Mouse (Mus musculus) heart, embryonic 11.5 days (tissue): ENCODE data around the gene Cdk4. TPM values are rescaled to one million over a fixed set of nuclear protein-coding genes. Genes with fewer than 3 reads are reported as not detected.

Experiments
- ATAC-seq: fragments of 200-750 bp; cut with Nextera tagmentation; replicated peaks from 2 replicates; pipeline ENCODE4 v1.8.0; 2017; ENCODE audit warnings: moderate library complexity; ENCODE audit not compliant: insufficient number of reproducible peaks, low FRiP score, low TSS enrichment
- H3K27ac ChIP-seq: fragments of 300-500 bp; sonication (generic); 2 replicates; pipeline ENCODE4 v1.5.1; 2014; ENCODE audit warnings: mild to moderate bottlenecking, low read depth, low read length
- H3K27me3 ChIP-seq: fragments of 300-500 bp; sonication (generic); 2 replicates; pipeline ENCODE4 v1.6.1; 2014; ENCODE audit warnings: mild to moderate bottlenecking, low read length, mixed read lengths; ENCODE audit not compliant: control insufficient read depth, insufficient read depth
- H3K36me3 ChIP-seq: fragments of 300-500 bp; sonication (generic); 2 replicates; pipeline ENCODE4 v1.6.1; 2014; ENCODE audit warnings: mild to moderate bottlenecking, low read length, moderate library complexity, mixed read lengths; ENCODE audit not compliant: control insufficient read depth, insufficient read depth
- H3K4me1 ChIP-seq: fragments of 300-500 bp; sonication (generic); 2 replicates; pipeline ENCODE4 v1.6.1; 2014; ENCODE audit warnings: low read length; ENCODE audit not compliant: control insufficient read depth, insufficient read depth
- H3K4me2 ChIP-seq: fragments of 300-500 bp; sonication (generic); 2 replicates; pipeline ENCODE4 v1.6.1; 2014; ENCODE audit warnings: mild to moderate bottlenecking, moderate library complexity
- H3K4me3 ChIP-seq: fragments of 300-500 bp; sonication (generic); 2 replicates; pipeline ENCODE4 v1.5.1; 2014; ENCODE audit warnings: low read depth, low read length
- H3K9ac ChIP-seq: fragments of 300-500 bp; sonication (generic); 2 replicates; pipeline ENCODE4 v1.6.1; 2014; ENCODE audit warnings: mild to moderate bottlenecking, low read depth, low read length, moderate library complexity
- H3K9me3 ChIP-seq: fragments of 300-500 bp; sonication (generic); replicated peaks from 2 replicates; pipeline ENCODE4 v1.6.1; 2016; ENCODE audit warnings: low read length; ENCODE audit not compliant: control insufficient read depth
- WGBS: fragments of 180-500 bp; shearing (Covaris S2); extraction: QIAGEN DNeasy Blood & Tissue Kit; methylation state at CpG from one replicate; pipeline ENCODE4 v1.1.7; 2014; ENCODE audit not compliant: insufficient replicate concordance; 5-methylcytosine and 5-hydroxymethylcytosine counted together
- polyA plus RNA-seq: library from polyadenylated mRNA; unstranded; fragments of >200 nt; fragmentation: Nextera tagmentation; extraction: Ambion mirVana; gene quantifications from 2 replicates; pipeline ENCODE4 v1.2.1, GENCODE M21; 2014

Gene Cdk4
- polyA plus RNA-seq, 1 experiment from 2014 or later, result 1,452 TPM

GRCm38 (mm10) chr10:127111001-127111887 lies 47.9 kb downstream of the Cdk4 start:
- no peak overlapping the region for H3K27ac ChIP-seq
- no peak for ATAC-seq
- 88% methylated on average over 15 of the region's 15 CpGs for WGBS
- H3K9ac ChIP-seq, result no peak overlapping the region
- H3K4me1 ChIP-seq, result no peaks in the 10 kb centered on the region
- no peaks in the 10 kb centered on the region for H3K9me3 ChIP-seq
- H3K27me3 ChIP-seq, result no peaks in the 10 kb centered on the region
- peaks cover 8% of the 10 kb centered on the region for H3K36me3 ChIP-seq
- no peak overlapping the region for H3K4me3 ChIP-seq
- H3K4me2 ChIP-seq, result no peak overlapping the region

GRCm38 (mm10) chr10:127114408-127114807 lies 51.1 kb downstream of the Cdk4 start:
- Histone ChIP-seq H3K36me3 (peaks cover 19% of the 10 kb centered on the region), H3K9ac (no peak overlapping the region), H3K4me3 (no peak overlapping the region), H3K4me2 (no peak overlapping the region), H3K27me3 (no peaks in the 10 kb centered on the region), H3K4me1 (no peaks in the 10 kb centered on the region), H3K9me3 (no peaks in the 10 kb centered on the region), H3K27ac (no peak overlapping the region)
- 91% methylated on average over 11 of the region's 11 CpGs for WGBS
- no peak for ATAC-seq

- Histone ChIP-seq H3K4me3 (no peak overlapping the region), H3K4me2 (no peak overlapping the region), H3K4me1 (no peaks in the 10 kb centered on the region), H3K36me3 (peaks cover 19% of the 10 kb centered on the region), H3K27ac (no peak overlapping the region), H3K9ac (no peak overlapping the region), H3K9me3 (no peaks in the 10 kb centered on the region), H3K27me3 (no peaks in the 10 kb centered on the region)
- 64% methylated on average over 2 of the region's 2 CpGs for WGBS
- no peak for ATAC-seq
Measured at GRCm38 (mm10) chr10:127115068-127115467, 51.7 kb downstream of the Cdk4 start.

Other genes with a start within 250 kb of the Cdk4 start
- gene Atp23, start 162.2 kb upstream of the Cdk4 start, polyA plus RNA-seq, result 9.4 and 11.7 TPM in 2 replicates
- 47.3 and 47.6 TPM in 2 replicates for gene Ctdsp2, start 84.8 kb upstream of the Cdk4 start, polyA plus RNA-seq
- 0.13 and 0.34 TPM in 2 replicates for gene Avil, start 62.8 kb upstream of the Cdk4 start, polyA plus RNA-seq
- gene Tsfm, start 32.7 kb upstream of the Cdk4 start, polyA plus RNA-seq, result 91.1 and 97.1 TPM in 2 replicates
- gene Mettl1, start 22.1 kb upstream of the Cdk4 start, polyA plus RNA-seq, result 36.1 and 43.3 TPM in 2 replicates
- 0.31 and 0.35 TPM in 2 replicates for gene Eef1akmt3, start 22.0 kb upstream of the Cdk4 start, polyA plus RNA-seq
- 0.11 and 0.13 TPM in 2 replicates for gene Cyp27b1, start 15.3 kb upstream of the Cdk4 start, polyA plus RNA-seq
- gene March9, start 3.4 kb upstream of the Cdk4 start, polyA plus RNA-seq, result 0.21 and 0.39 TPM in 2 replicates
- 106 and 115 TPM in 2 replicates for gene Tspan31, start 6.7 kb downstream of the Cdk4 start, polyA plus RNA-seq
- gene Agap2, start 11.8 kb downstream of the Cdk4 start, polyA plus RNA-seq, result 0.42 and 0.63 TPM in 2 replicates
- 21.3 and 30.3 TPM in 2 replicates for gene Os9, start 57.6 kb downstream of the Cdk4 start, polyA plus RNA-seq
- gene B4galnt1, start 101.7 kb downstream of the Cdk4 start, polyA plus RNA-seq, result 1.6 and 1.8 TPM in 2 replicates
- gene Slc26a10, start 117.1 kb downstream of the Cdk4 start, polyA plus RNA-seq, result 8.4 and 11.8 TPM in 2 replicates
- 17.9 and 18.0 TPM in 2 replicates for gene Arhgef25, start 126.5 kb downstream of the Cdk4 start, polyA plus RNA-seq
- gene Dtx3, start 132.2 kb downstream of the Cdk4 start, polyA plus RNA-seq, result 82.3 and 83.0 TPM in 2 replicates
- 20.8 and 21.5 TPM in 2 replicates for gene Pip4k2c, start 148.1 kb downstream of the Cdk4 start, polyA plus RNA-seq
- gene Kif5a, start 199.8 kb downstream of the Cdk4 start, polyA plus RNA-seq, result 1.6 TPM in 2 replicates
- gene Dctn2, start 202.8 kb downstream of the Cdk4 start, polyA plus RNA-seq, result 135 and 136 TPM in 2 replicates
- gene Mbd6, start 225.5 kb downstream of the Cdk4 start, polyA plus RNA-seq, result 13.6 and 15.1 TPM in 2 replicates
- 104 and 105 TPM in 2 replicates for gene Mars, start 248.3 kb downstream of the Cdk4 start, polyA plus RNA-seq